Mouse (Mus musculus) heart, embryonic 12.5 days (tissue): Measurements from ENCODE around the gene Stk11. TPM values are rescaled to one million over a fixed set of nuclear protein-coding genes. Genes with fewer than 3 reads are reported as not detected.

ENCODE experiments used
- polyA plus RNA-seq: library from polyadenylated mRNA; unstranded; fragments of >200 nt; fragmentation: Nextera tagmentation; extraction: Ambion mirVana; gene quantifications from 2 replicates; pipeline ENCODE4 v1.2.1, GENCODE M21; 2016

The Stk11 gene
- polyA plus RNA-seq, 1 experiment from 2014 or later = 10.8 TPM

Other genes with a start within 250 kb of the Stk11 start
- 1.8 and 2.0 TPM in 2 replicates for gene Prtn3, start 241.3 kb upstream of the Stk11 start, polyA plus RNA-seq
- gene Plppr3, start 241.2 kb upstream of the Stk11 start, polyA plus RNA-seq = 14.2 and 15.5 TPM in 2 replicates
- gene Elane, start 229.6 kb upstream of the Stk11 start, polyA plus RNA-seq = 0.47 TPM in 1 of 2 replicates, not detected in the other
- gene Cfd, start 224.9 kb upstream of the Stk11 start, polyA plus RNA-seq = not detected in 2 replicates
- gene Med16, start 206.9 kb upstream of the Stk11 start, polyA plus RNA-seq = 48.3 and 50.1 TPM in 2 replicates
- gene Gm26602, start 204.9 kb upstream of the Stk11 start, polyA plus RNA-seq = 16.8 and 19.3 TPM in 2 replicates
- 0.45 and 0.55 TPM in 2 replicates for gene Kiss1r, start 198.8 kb upstream of the Stk11 start, polyA plus RNA-seq
- gene R3hdm4, start 194.6 kb upstream of the Stk11 start, polyA plus RNA-seq = 92.8 and 97.3 TPM in 2 replicates
- 6.3 and 8.3 TPM in 2 replicates for gene Arid3a, start 188.8 kb upstream of the Stk11 start, polyA plus RNA-seq
- 78.8 and 89.6 TPM in 2 replicates for gene Wdr18, start 155.7 kb upstream of the Stk11 start, polyA plus RNA-seq
- gene Grin3b, start 145.1 kb upstream of the Stk11 start, polyA plus RNA-seq = 0.12 and 0.29 TPM in 2 replicates
- 20.8 and 20.9 TPM in 2 replicates for gene Tmem259, start 131.5 kb upstream of the Stk11 start, polyA plus RNA-seq
- 302 and 307 TPM in 2 replicates for gene Cnn2, start 127.2 kb upstream of the Stk11 start, polyA plus RNA-seq
- gene Abca7, start 119.3 kb upstream of the Stk11 start, polyA plus RNA-seq = 4.5 and 5.1 TPM in 2 replicates
- gene Arhgap45, start 99.2 kb upstream of the Stk11 start, polyA plus RNA-seq = 7.5 and 8.5 TPM in 2 replicates
- gene Polr2e, start 76.0 kb upstream of the Stk11 start, polyA plus RNA-seq = 132 and 135 TPM in 2 replicates
- gene Gpx4, start 68.6 kb upstream of the Stk11 start, polyA plus RNA-seq = 677 and 717 TPM in 2 replicates
- gene Sbno2, start 10.2 kb upstream of the Stk11 start, polyA plus RNA-seq = 13.0 and 14.6 TPM in 2 replicates
- gene Atp5d, start 22.8 kb downstream of the Stk11 start, polyA plus RNA-seq = 827 and 861 TPM in 2 replicates
- gene Cbarp, start 25.0 kb downstream of the Stk11 start, polyA plus RNA-seq = 1.7 and 3.6 TPM in 2 replicates
- gene Midn, start 32.5 kb downstream of the Stk11 start, polyA plus RNA-seq = 25.9 and 28.9 TPM in 2 replicates
- 110 and 118 TPM in 2 replicates for gene Cirbp, start 50.2 kb downstream of the Stk11 start, polyA plus RNA-seq
- 10.4 and 11.7 TPM in 2 replicates for gene 1600002K03Rik, start 57.1 kb downstream of the Stk11 start, polyA plus RNA-seq
- gene Efna2, start 63.7 kb downstream of the Stk11 start, polyA plus RNA-seq = 16.6 and 17.2 TPM in 2 replicates
- 43.0 and 45.9 TPM in 2 replicates for gene Mum1, start 110.6 kb downstream of the Stk11 start, polyA plus RNA-seq
- 438 and 454 TPM in 2 replicates for gene Ndufs7, start 133.3 kb downstream of the Stk11 start, polyA plus RNA-seq
- gene Gamt, start 145.2 kb downstream of the Stk11 start, polyA plus RNA-seq = 55.5 and 58.9 TPM in 2 replicates
- 37.4 and 41.9 TPM in 2 replicates for gene Dazap1, start 145.7 kb downstream of the Stk11 start, polyA plus RNA-seq
- gene Rps15, start 176.7 kb downstream of the Stk11 start, polyA plus RNA-seq = 577 and 591 TPM in 2 replicates
- gene Apc2, start 180.2 kb downstream of the Stk11 start, polyA plus RNA-seq = 0.89 and 1.4 TPM in 2 replicates
- 32.7 and 32.8 TPM in 2 replicates for gene 2310011J03Rik, start 204.7 kb downstream of the Stk11 start, polyA plus RNA-seq
- 1.0 and 1.5 TPM in 2 replicates for gene Pcsk4, start 213.7 kb downstream of the Stk11 start, polyA plus RNA-seq
- gene Reep6, start 214.2 kb downstream of the Stk11 start, polyA plus RNA-seq = 3.1 and 3.7 TPM in 2 replicates
- gene Adamtsl5, start 232.6 kb downstream of the Stk11 start, polyA plus RNA-seq = 5.3 and 6.7 TPM in 2 replicates
- gene Plk5, start 240.7 kb downstream of the Stk11 start, polyA plus RNA-seq = not detected in 2 replicates